18 mouse cellular contexts compared by ENCODE assay signal in genomic region chr4:45037455-45038410, GRCm38 (mm10). TPM values are rescaled to one million over a fixed set of nuclear protein-coding genes. Genes with fewer than 3 reads are reported as not detected.
DNase-seq lines count a peak whose midpoint lies in the region; ATAC-seq and TF ChIP-seq lines count a peak whose summit lies in the region.
"Had no signal": no experiment of that assay in that cellular context is flagged by ENCODE, and none has a peak within 500 bp of the region (broad histone marks: within the 10 kb centered on the region; RNA-seq: fewer than 3 reads in every experiment).

No protein-coding gene starts in this region.

- H3K9me3 ChIP-seq in lung, embryonic 14.5 days (ENCODE audit: low read depth, low read length), result no peaks in the 10 kb centered on the region
- no peaks in the 10 kb centered on the region for H3K9me3 ChIP-seq in heart, embryonic 13.5 days
- H3K9me3 ChIP-seq: embryonic facial prominence, embryonic 10.5 days; hindbrain, embryonic 13.5 days; intestine, embryonic 15.5 days had no signal

- WGBS in lung, embryonic 14.5 days, result 78% methylated on average over 13 of the region's 13 CpGs
- WGBS in heart, embryonic 13.5 days, result 47% methylated on average over 13 of the region's 13 CpGs

- H3K36me3 ChIP-seq in lung, embryonic 14.5 days (ENCODE audit: insufficient read depth), result peaks cover 52% of the 10 kb centered on the region; the same call in 1 of the 2 replicates
- peaks cover 70% of the 10 kb centered on the region for H3K36me3 ChIP-seq in heart, embryonic 13.5 days

- no peak overlapping the region for H3K9ac ChIP-seq in lung, embryonic 14.5 days
- peak overlapping the region; percentile 38 for H3K9ac ChIP-seq in heart, embryonic 13.5 days
- H3K9ac ChIP-seq: hindbrain, embryonic 13.5 days; intestine, embryonic 15.5 days had no signal

- H3K4me2 ChIP-seq in lung, embryonic 14.5 days, result no peak overlapping the region
- H3K4me2 ChIP-seq in heart, embryonic 13.5 days, result peak overlapping the region; percentile 31
- H3K4me2 ChIP-seq: hindbrain, embryonic 13.5 days; intestine, embryonic 15.5 days; liver, embryonic 11.5 days had no signal

- no peak overlapping the region for H3K27ac ChIP-seq in lung, embryonic 14.5 days (ENCODE audit: low read depth)
- peak overlapping the region; percentile 95 for H3K27ac ChIP-seq in heart, embryonic 13.5 days (replicated peaks)
- H3K27ac ChIP-seq: embryonic facial prominence, embryonic 10.5 days; hindbrain, embryonic 13.5 days; intestine, embryonic 15.5 days; macrophage had no signal

- ATAC-seq in lung, embryonic 14.5 days (ENCODE audit: insufficient read depth), result no peak
- peak; percentile 56; the same call in 1 of the 2 replicates for ATAC-seq in heart, embryonic 13.5 days (ENCODE audit: extremely low read depth, insufficient number of reproducible peaks, low FRiP score, low TSS enrichment)
- ATAC-seq: forebrain, embryonic 14.5 days; intestine, embryonic 15.5 days had no signal

- H3K4me3 ChIP-seq in lung, embryonic 14.5 days (ENCODE audit: low read depth, low read length), result no peak overlapping the region
- H3K4me3 ChIP-seq in heart, embryonic 13.5 days, result no peak overlapping the region
- H3K4me3 ChIP-seq: embryonic facial prominence, embryonic 10.5 days; hindbrain, embryonic 13.5 days; intestine, embryonic 15.5 days had no signal

- no peaks in the 10 kb centered on the region for H3K27me3 ChIP-seq in lung, embryonic 14.5 days (ENCODE audit: insufficient read depth, low read length)
- H3K27me3 ChIP-seq in heart, embryonic 13.5 days (replicated peaks), result no peaks in the 10 kb centered on the region
- H3K27me3 ChIP-seq: hindbrain, embryonic 13.5 days; intestine, embryonic 15.5 days had no signal

- TF ChIP-seq CTCF in lung, embryonic 14.5 days (IDR thresholded peaks at IDR 0.05; ENCODE audit: low read depth), result no peak

- H3K4me1 ChIP-seq in lung, embryonic 14.5 days (ENCODE audit: insufficient read depth), result no peaks in the 10 kb centered on the region
- H3K4me1 ChIP-seq in heart, embryonic 13.5 days, result peaks cover 39% of the 10 kb centered on the region
- H3K4me1 ChIP-seq: embryonic facial prominence, embryonic 10.5 days; hindbrain, embryonic 13.5 days had no signal

- DNase-seq in lung, embryonic 14.5 days, result peak; percentile 51
- DNase-seq in lung, adult 18-20 months, result no peak
- peak; percentile 66 to 80 for DNase-seq in heart, adult 9 months (ENCODE audit: low spot score in 2 of 2)
- peak; percentile 84 for DNase-seq in heart, postnatal 4 days
- no peak for DNase-seq in retina, embryonic 14.5 days (ENCODE audit: low spot score)
- DNase-seq in thymus, postnatal 0 days (ENCODE audit: low spot score), result no peak
- DNase-seq: adrenal gland, postnatal 25 days; cerebellum, adult 2 months; gastrocnemius, postnatal 36 days; midbrain, embryonic 14.5 days; thymus, postnatal 25 days had no signal

RNA-seq across cellular contexts. Expression of gene Polr1e, which starts 19.4 kb away (rescaled TPM):
- polyA plus RNA-seq in lung, embryonic 14.5 days (2014; fragmentation: Nextera tagmentation; extraction: Ambion mirVana), result 40.1 and 43.3 TPM in 2 replicates
- 59.8 and 60.3 TPM in 2 replicates for polyA plus RNA-seq in heart, embryonic 13.5 days (2015; fragmentation: Nextera tagmentation; extraction: Ambion mirVana)
- 10 to 100 TPM; 41.6 to 45.0 TPM for total RNA-seq in heart, postnatal 4 days (2021)
- polyA plus RNA-seq in thymus, postnatal 0 days (2015; fragmentation: Nextera tagmentation; extraction: Ambion mirVana), result 48.2 and 49.5 TPM in 2 replicates

RNA-seq across cellular contexts. Expression of gene Zbtb5, which starts 25.5 kb away (rescaled TPM):
- 22.2 and 23.7 TPM in 2 replicates for polyA plus RNA-seq in lung, embryonic 14.5 days (2014; fragmentation: Nextera tagmentation; extraction: Ambion mirVana)
- polyA plus RNA-seq in heart, embryonic 13.5 days (2015; fragmentation: Nextera tagmentation; extraction: Ambion mirVana), result 14.9 and 15.4 TPM in 2 replicates
- 10 to 100 TPM; 10.5 to 11.9 TPM for total RNA-seq in heart, postnatal 4 days (2021)
- polyA plus RNA-seq in thymus, postnatal 0 days (2015; fragmentation: Nextera tagmentation; extraction: Ambion mirVana), result 15.9 TPM in 2 replicates

RNA-seq across cellular contexts. Expression of gene Fbxo10, which starts 46.7 kb away (rescaled TPM):
- 11.6 and 13.3 TPM in 2 replicates for polyA plus RNA-seq in lung, embryonic 14.5 days (2014; fragmentation: Nextera tagmentation; extraction: Ambion mirVana)
- 15.6 and 16.2 TPM in 2 replicates for polyA plus RNA-seq in heart, embryonic 13.5 days (2015; fragmentation: Nextera tagmentation; extraction: Ambion mirVana)
- total RNA-seq in heart, postnatal 4 days (2021), result 10 to 100 TPM; 21.3 to 23.1 TPM
- polyA plus RNA-seq in thymus, postnatal 0 days (2015; fragmentation: Nextera tagmentation; extraction: Ambion mirVana), result 7.4 and 9.2 TPM in 2 replicates

RNA-seq across cellular contexts. Expression of gene Grhpr, which starts 56.5 kb away (rescaled TPM):
- polyA plus RNA-seq in lung, embryonic 14.5 days (2014; fragmentation: Nextera tagmentation; extraction: Ambion mirVana), result 46.2 and 50.1 TPM in 2 replicates
- polyA plus RNA-seq in heart, embryonic 13.5 days (2015; fragmentation: Nextera tagmentation; extraction: Ambion mirVana), result 84.9 and 99.1 TPM in 2 replicates
- total RNA-seq in heart, postnatal 4 days (2021), result 10 to 100 TPM; 46.6 to 47.0 TPM
- polyA plus RNA-seq in thymus, postnatal 0 days (2015; fragmentation: Nextera tagmentation; extraction: Ambion mirVana), result 37.6 and 39.1 TPM in 2 replicates

Comparison
In these comparisons a context has a peak if more than half of its experiments do, and no peak if none do; other contexts are left out.
1. DNase-seq: peak in lung, embryonic 14.5 days (single experiment), heart, adult 9 months (2 of 2) and heart, postnatal 4 days (single experiment); none in lung, adult 18-20 months (0 of 2), retina, embryonic 14.5 days (single experiment) and thymus, postnatal 0 days (single experiment).